Mouse (Mus musculus): ENCODE results near the gene Mrpl40. TPM values are rescaled to one million over a fixed set of nuclear protein-coding genes. Genes with fewer than 3 reads are reported as not detected.

The Mrpl40 gene
- total RNA-seq, 1 experiment, result 73.9 TPM

DNA sequence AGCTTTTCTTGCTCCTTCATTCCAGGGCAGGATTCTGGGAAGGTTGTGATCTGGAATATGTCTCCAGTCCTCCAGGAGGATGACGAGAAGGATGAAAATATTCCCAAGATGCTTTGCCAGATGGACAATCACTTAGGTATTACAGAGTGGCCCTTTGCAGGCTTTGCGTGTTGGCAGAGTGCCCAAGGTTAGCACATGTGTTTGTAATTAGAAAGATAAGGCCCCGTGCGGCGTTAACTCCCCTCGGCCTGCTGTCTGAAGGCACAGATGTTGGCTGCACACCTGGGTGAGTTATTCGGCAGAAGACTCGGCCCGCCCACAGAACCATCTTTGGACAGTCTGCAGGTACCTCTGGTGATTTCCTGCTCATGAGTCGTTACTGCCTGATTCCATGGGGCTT lies 19.8 kb upstream of the Mrpl40 start:
- Histone ChIP-seq H3K36me3 (ENCODE audit: control insufficient read depth, insufficient read depth, low read length, poor library complexity, severe bottlenecking) (peaks cover 18% of the 10 kb centered on the region), H3K4me1 (ENCODE audit: control insufficient read depth in 2 of 2, insufficient read depth in 2 of 2, low read length in 2 of 2, poor library complexity in 1 of 2) (peaks cover 0 to 5% of the 10 kb centered on the region in 2 experiments; a peak in 2 of 4 replicates), H3K9me3 (ENCODE audit: control insufficient read depth, insufficient read depth, low read depth, low read length) (no peaks in the 10 kb centered on the region), H3K4me3 (ENCODE audit: insufficient read depth in 1 of 2, low read depth in 1 of 2, low read length in 2 of 2, poor library complexity in 1 of 2, severe bottlenecking in 1 of 2) (no peak overlapping the region), H3K9ac (ENCODE audit: insufficient read depth, low read depth, low read length, poor library complexity, severe bottlenecking) (no peak overlapping the region), H3K27ac (ENCODE audit: insufficient read depth, low read depth, low read length, poor library complexity, severe bottlenecking) (no peak overlapping the region)
- TF ChIP-seq CHD2 (IDR thresholded peaks at IDR 0.05; ENCODE audit: low read depth, low read length) (no peak), ZC3H11A (IDR thresholded peaks at IDR 0.05; ENCODE audit: borderline replicate concordance, low read depth, low read length) (no peak), HCFC1 (IDR thresholded peaks at IDR 0.05; ENCODE audit: borderline replicate concordance, insufficient read depth, low read length) (no peak), MAFK (IDR thresholded peaks at IDR 0.05; ENCODE audit: insufficient read depth, low read depth, low read length) (no peak), ZNF384 (IDR thresholded peaks at IDR 0.05; ENCODE audit: low read depth, low read length) (no peak)
- in situ Hi-C loops (cut with MboI; ENCODE audit: low sequenced_read_pairs in 2 of 2, unreplicated experiment in 2 of 2), result no loop called here
- no peak for DNase-seq (ENCODE audit: low read depth, low spot score)

DNA sequence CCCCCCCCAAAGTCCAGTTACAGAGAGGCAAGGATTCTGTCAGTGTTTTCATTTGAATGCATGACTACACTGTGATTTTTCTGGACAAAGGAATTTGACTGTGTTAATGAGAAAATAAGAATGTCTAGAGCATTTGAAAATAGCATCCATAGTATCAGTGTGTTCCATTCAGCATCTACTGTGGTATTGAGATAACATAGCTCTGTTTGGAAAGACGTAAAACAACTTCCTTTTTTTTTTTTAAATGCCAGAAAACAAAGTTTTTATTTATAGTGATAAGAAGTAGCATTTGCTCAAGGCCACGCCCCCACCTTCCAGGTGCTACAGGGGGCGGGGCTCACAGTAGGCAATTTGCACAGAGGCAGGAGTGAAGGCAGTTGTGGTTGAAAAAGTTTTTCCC lies 18.6 kb upstream of the Mrpl40 start:
- Histone ChIP-seq H3K9ac (ENCODE audit: insufficient read depth, low read depth, low read length, poor library complexity, severe bottlenecking) (no peak overlapping the region), H3K27ac (ENCODE audit: insufficient read depth, low read depth, low read length, poor library complexity, severe bottlenecking) (no peak overlapping the region), H3K9me3 (ENCODE audit: control insufficient read depth, insufficient read depth, low read depth, low read length) (no peaks in the 10 kb centered on the region), H3K36me3 (ENCODE audit: control insufficient read depth, insufficient read depth, low read length, poor library complexity, severe bottlenecking) (peaks cover 15% of the 10 kb centered on the region), H3K4me1 (ENCODE audit: control insufficient read depth in 2 of 2, insufficient read depth in 2 of 2, low read length in 2 of 2, poor library complexity in 1 of 2) (peaks cover 0 to 5% of the 10 kb centered on the region in 2 experiments; a peak in 2 of 4 replicates), H3K4me3 (ENCODE audit: insufficient read depth in 1 of 2, low read depth in 1 of 2, low read length in 2 of 2, poor library complexity in 1 of 2, severe bottlenecking in 1 of 2) (no peak overlapping the region)
- DNase-seq (ENCODE audit: low read depth, low spot score), result no peak
- in situ Hi-C loops (cut with MboI; ENCODE audit: low sequenced_read_pairs in 2 of 2, unreplicated experiment in 2 of 2), result no loop called here
- TF ChIP-seq ZNF384 (IDR thresholded peaks at IDR 0.05; ENCODE audit: low read depth, low read length) (no peak), HCFC1 (IDR thresholded peaks at IDR 0.05; ENCODE audit: borderline replicate concordance, insufficient read depth, low read length) (no peak), CHD2 (IDR thresholded peaks at IDR 0.05; ENCODE audit: low read depth, low read length) (no peak), ZC3H11A (IDR thresholded peaks at IDR 0.05; ENCODE audit: borderline replicate concordance, low read depth, low read length) (no peak), MAFK (IDR thresholded peaks at IDR 0.05; ENCODE audit: insufficient read depth, low read depth, low read length) (no peak)

DNA sequence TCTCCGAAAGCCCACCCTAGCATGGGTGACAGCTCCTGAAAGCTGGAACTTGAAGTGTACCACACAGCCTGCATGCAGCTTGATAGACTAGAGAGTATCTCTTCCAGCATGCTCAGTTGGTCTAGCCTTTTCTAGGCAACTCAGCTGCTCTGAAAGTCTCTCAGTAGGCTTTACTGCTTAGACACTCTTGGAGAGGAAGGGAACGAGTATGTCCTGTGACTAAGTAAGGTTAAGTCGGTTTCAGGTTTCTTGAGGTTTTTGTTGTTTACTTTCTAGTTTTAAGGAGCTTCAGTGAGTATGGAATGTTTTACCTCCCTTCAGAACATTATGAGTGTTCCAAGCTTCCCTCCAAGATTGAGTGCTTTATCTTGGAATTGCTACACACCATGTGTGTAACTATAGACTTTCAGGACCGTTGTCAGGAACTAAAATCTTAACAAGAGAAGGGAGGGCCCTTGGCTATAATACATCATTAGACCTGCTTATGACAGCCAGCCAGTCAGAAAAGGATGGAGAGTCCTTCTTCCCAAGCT lies 17.2 kb upstream of the Mrpl40 start:
- Histone ChIP-seq H3K27ac (ENCODE audit: insufficient read depth, low read depth, low read length, poor library complexity, severe bottlenecking) (no peak overlapping the region), H3K4me3 (ENCODE audit: insufficient read depth in 1 of 2, low read depth in 1 of 2, low read length in 2 of 2, poor library complexity in 1 of 2, severe bottlenecking in 1 of 2) (no peak overlapping the region), H3K4me1 (ENCODE audit: control insufficient read depth in 2 of 2, insufficient read depth in 2 of 2, low read length in 2 of 2, poor library complexity in 1 of 2) (peaks cover 0 to 5% of the 10 kb centered on the region in 2 experiments; a peak in 2 of 4 replicates), H3K9ac (ENCODE audit: insufficient read depth, low read depth, low read length, poor library complexity, severe bottlenecking) (no peak overlapping the region), H3K36me3 (ENCODE audit: control insufficient read depth, insufficient read depth, low read length, poor library complexity, severe bottlenecking) (peaks cover 11% of the 10 kb centered on the region), H3K9me3 (ENCODE audit: control insufficient read depth, insufficient read depth, low read depth, low read length) (no peaks in the 10 kb centered on the region)
- in situ Hi-C loops (cut with MboI; ENCODE audit: low sequenced_read_pairs in 2 of 2, unreplicated experiment in 2 of 2), result no loop called here
- no peak for DNase-seq (ENCODE audit: low read depth, low spot score)
- no peak for TF ChIP-seq ZNF384 (IDR thresholded peaks at IDR 0.05; ENCODE audit: low read depth, low read length)
- no peak for TF ChIP-seq MAFK (IDR thresholded peaks at IDR 0.05; ENCODE audit: insufficient read depth, low read depth, low read length)
- TF ChIP-seq CHD2 (IDR thresholded peaks at IDR 0.05; ENCODE audit: low read depth, low read length), result no peak
- TF ChIP-seq ZC3H11A (IDR thresholded peaks at IDR 0.05; ENCODE audit: borderline replicate concordance, low read depth, low read length), result no peak
- TF ChIP-seq HCFC1 (IDR thresholded peaks at IDR 0.05; ENCODE audit: borderline replicate concordance, insufficient read depth, low read length), result no peak

DNA sequence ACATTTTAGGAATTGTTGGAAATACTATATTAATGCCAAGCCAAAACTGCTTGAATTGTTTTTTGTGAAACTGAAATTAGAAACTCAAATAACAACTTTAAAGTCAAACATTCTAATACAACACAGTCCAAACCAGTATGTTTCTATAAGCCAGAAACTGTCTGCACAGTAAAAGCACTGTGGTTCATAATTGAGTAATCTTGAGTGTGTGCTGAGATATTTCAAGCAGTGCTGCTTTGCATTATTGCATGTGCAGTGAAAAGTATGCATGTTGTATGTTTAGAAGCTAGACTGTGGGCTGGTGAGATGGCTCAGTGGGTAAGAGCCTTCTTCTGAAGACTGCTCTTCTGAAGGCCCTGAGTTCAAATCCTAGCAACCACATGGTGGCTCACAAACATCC lies 7.4 kb upstream of the Mrpl40 start:
- in situ Hi-C loops (cut with MboI; ENCODE audit: low sequenced_read_pairs in 2 of 2, unreplicated experiment in 2 of 2), result no loop called here
- Histone ChIP-seq H3K36me3 (ENCODE audit: control insufficient read depth, insufficient read depth, low read length, poor library complexity, severe bottlenecking) (no peaks in the 10 kb centered on the region; the same call in 1 of the 2 replicates), H3K4me3 (ENCODE audit: insufficient read depth in 1 of 2, low read depth in 1 of 2, low read length in 2 of 2, poor library complexity in 1 of 2, severe bottlenecking in 1 of 2) (no peak overlapping the region)

More for the DNA sequence above, 7.4 kb upstream of the Mrpl40 start:
- no peak for DNase-seq (ENCODE audit: low read depth, low spot score)
- Histone ChIP-seq H3K4me1 (ENCODE audit: control insufficient read depth in 2 of 2, insufficient read depth in 2 of 2, low read length in 2 of 2, poor library complexity in 1 of 2) (no peaks in the 10 kb centered on the region), H3K9ac (ENCODE audit: insufficient read depth, low read depth, low read length, poor library complexity, severe bottlenecking) (no peak overlapping the region), H3K27ac (ENCODE audit: insufficient read depth, low read depth, low read length, poor library complexity, severe bottlenecking) (no peak overlapping the region), H3K9me3 (ENCODE audit: control insufficient read depth, insufficient read depth, low read depth, low read length) (no peaks in the 10 kb centered on the region)
- no peak for TF ChIP-seq ZC3H11A (IDR thresholded peaks at IDR 0.05; ENCODE audit: borderline replicate concordance, low read depth, low read length)
